Mouse (Mus musculus): ENCODE results near the gene Sds. TPM values are rescaled to one million over a fixed set of nuclear protein-coding genes. Genes with fewer than 3 reads are reported as not detected.
A peak's percentile ranks its signal among the peaks of the same experiment; 100 is the strongest.
"Not testable (repeated sequence)": the region's sequence is repeated elsewhere in the genome, so short reads cannot be mapped to it uniquely, and the experiment has no call there.

Gene Sds
- polyA plus RNA-seq, 1 experiment from 2014 or later: 1.6 TPM

GRCm38 (mm10) chr5:120492437-120492836, 16.1 kb downstream of the Sds start:
- 69% methylated on average over 11 of the region's 11 CpGs for WGBS (ENCODE audit: insufficient replicate concordance)
- Histone ChIP-seq H3K9me3 (replicated peaks) (no peaks in the 10 kb centered on the region), H3K27ac (replicated peaks) (no peak overlapping the region)

GRCm38 (mm10) chr5:120493440-120493839, 17.1 kb downstream of the Sds start:
- H3K36me3 ChIP-seq (replicated peaks): 0 out of 2 replicates have a peak, but pooled peaks cover 12% of the 10 kb centered on the region
- H3K27me3 ChIP-seq: no peaks in the 10 kb centered on the region
- ATAC-seq (ENCODE audit: insufficient read depth): no peak
- H3K4me3 ChIP-seq (replicated peaks): no peak overlapping the region
- 84% methylated on average over 6 of the region's 6 CpGs for WGBS (ENCODE audit: insufficient replicate concordance)
- H3K4me2 ChIP-seq: no peak overlapping the region
- no peak overlapping the region for H3K27ac ChIP-seq (replicated peaks)
- no peaks in the 10 kb centered on the region for H3K9me3 ChIP-seq (replicated peaks)
- H3K4me1 ChIP-seq (replicated peaks): no peaks in the 10 kb centered on the region
- H3K9ac ChIP-seq: no peak overlapping the region

More at GRCm38 (mm10) chr5:120492437-120492836, 16.1 kb downstream of the Sds start:
- H3K4me1 ChIP-seq (replicated peaks): no peaks in the 10 kb centered on the region
- H3K4me2 ChIP-seq: no peak overlapping the region
- no peak overlapping the region for H3K4me3 ChIP-seq (replicated peaks)
- no peak overlapping the region for H3K9ac ChIP-seq
- no peak for ATAC-seq (ENCODE audit: insufficient read depth)
- H3K27me3 ChIP-seq: no peaks in the 10 kb centered on the region
- H3K36me3 ChIP-seq (replicated peaks): 0 out of 2 replicates have a peak, but pooled peaks cover 15% of the 10 kb centered on the region

GRCm38 (mm10) chr5:120493873-120494395, 17.6 kb downstream of the Sds start:
- no peak for ATAC-seq (ENCODE audit: insufficient read depth)
- WGBS (ENCODE audit: insufficient replicate concordance): 80% methylated on average over 9 of the region's 9 CpGs
- no peaks in the 10 kb centered on the region for H3K4me1 ChIP-seq (replicated peaks)
- no peak overlapping the region for H3K9ac ChIP-seq
- H3K4me2 ChIP-seq: no peak overlapping the region
- no peaks in the 10 kb centered on the region for H3K27me3 ChIP-seq
- H3K36me3 ChIP-seq (replicated peaks): 0 out of 2 replicates have a peak, but pooled peaks cover 11% of the 10 kb centered on the region
- no peaks in the 10 kb centered on the region for H3K9me3 ChIP-seq (replicated peaks)
- no peak overlapping the region for H3K27ac ChIP-seq (replicated peaks)
- H3K4me3 ChIP-seq (replicated peaks): no peak overlapping the region

GRCm38 (mm10) chr5:120495064-120495702, 18.9 kb downstream of the Sds start:
- Histone ChIP-seq H3K36me3 (replicated peaks) (0 out of 2 replicates have a peak, but pooled peaks cover 8% of the 10 kb centered on the region), H3K27ac (replicated peaks) (no peak overlapping the region), H3K9ac (no peak overlapping the region), H3K4me3 (replicated peaks) (no peak overlapping the region), H3K9me3 (replicated peaks) (no peaks in the 10 kb centered on the region), H3K4me2 (no peak overlapping the region), H3K27me3 (no peaks in the 10 kb centered on the region), H3K4me1 (replicated peaks) (no peaks in the 10 kb centered on the region)
- no peak for ATAC-seq (ENCODE audit: insufficient read depth)
- WGBS (ENCODE audit: insufficient replicate concordance): 64% methylated on average over 10 of the region's 10 CpGs

- ATAC-seq (ENCODE audit: insufficient read depth): no peak
- Histone ChIP-seq H3K36me3 (replicated peaks) (0 out of 2 replicates have a peak, but pooled peaks cover 8% of the 10 kb centered on the region), H3K27me3 (no peaks in the 10 kb centered on the region), H3K4me2 (no peak overlapping the region), H3K4me3 (replicated peaks) (no peak overlapping the region), H3K27ac (replicated peaks) (no peak overlapping the region), H3K9ac (no peak overlapping the region), H3K4me1 (replicated peaks) (no peaks in the 10 kb centered on the region), H3K9me3 (replicated peaks) (no peaks in the 10 kb centered on the region)
- WGBS (ENCODE audit: insufficient replicate concordance): 75% methylated on average over 13 of the region's 13 CpGs
Measured at GRCm38 (mm10) chr5:120495703-120496226, 19.4 kb downstream of the Sds start.

- ATAC-seq (ENCODE audit: insufficient read depth): no peak
- Histone ChIP-seq H3K9me3 (replicated peaks) (no peaks in the 10 kb centered on the region), H3K27me3 (no peaks in the 10 kb centered on the region), H3K4me3 (replicated peaks) (no peak overlapping the region), H3K4me1 (replicated peaks) (peaks cover 4% of the 10 kb centered on the region), H3K36me3 (replicated peaks) (0 out of 2 replicates have a peak, but pooled peaks cover 8% of the 10 kb centered on the region), H3K4me2 (no peak overlapping the region), H3K27ac (replicated peaks) (no peak overlapping the region), H3K9ac (no peak overlapping the region)
- 65% methylated on average over 3 of the region's 3 CpGs for WGBS (ENCODE audit: insufficient replicate concordance)
Measured at GRCm38 (mm10) chr5:120497071-120497470, 20.7 kb downstream of the Sds start.

GRCm38 (mm10) chr5:120499202-120499601, 22.9 kb downstream of the Sds start:
- no peak overlapping the region for H3K4me3 ChIP-seq (replicated peaks)
- H3K4me1 ChIP-seq (replicated peaks): peaks cover 19% of the 10 kb centered on the region
- H3K27me3 ChIP-seq: no peaks in the 10 kb centered on the region
- H3K9ac ChIP-seq: no peak overlapping the region
- H3K4me2 ChIP-seq: no peak overlapping the region
- ATAC-seq (ENCODE audit: insufficient read depth): no peak
- H3K36me3 ChIP-seq (replicated peaks): no peaks in the 10 kb centered on the region
- H3K9me3 ChIP-seq (replicated peaks): no peaks in the 10 kb centered on the region
- no peak overlapping the region for H3K27ac ChIP-seq (replicated peaks)
- 60% methylated on average over 4 of the region's 4 CpGs for WGBS (ENCODE audit: insufficient replicate concordance)

GRCm38 (mm10) chr5:120500609-120501008, 24.3 kb downstream of the Sds start:
- not testable (repeated sequence) for H3K9ac ChIP-seq; ATAC-seq (ENCODE audit: insufficient read depth); H3K4me3 ChIP-seq (replicated peaks); H3K27me3 ChIP-seq; H3K27ac ChIP-seq (replicated peaks); H3K4me2 ChIP-seq; H3K9me3 ChIP-seq (replicated peaks); H3K36me3 ChIP-seq (replicated peaks)
- WGBS (ENCODE audit: insufficient replicate concordance): 75% methylated on average over 9 of the region's 9 CpGs
- peaks cover 24% of the 10 kb centered on the region for H3K4me1 ChIP-seq (replicated peaks)

- Histone ChIP-seq H3K9me3 (replicated peaks) (no peaks in the 10 kb centered on the region), H3K9ac (peak overlapping the region; percentile 74; the same call in 1 of the 2 replicates), H3K27ac (replicated peaks) (no peak overlapping the region), H3K4me2 (peak overlapping the region; percentile 97), H3K27me3 (no peaks in the 10 kb centered on the region), H3K36me3 (replicated peaks) (no peaks in the 10 kb centered on the region), H3K4me3 (replicated peaks) (peak overlapping the region; percentile 75), H3K4me1 (replicated peaks) (peaks cover 25% of the 10 kb centered on the region)
- WGBS (ENCODE audit: insufficient replicate concordance): 57% methylated on average over 9 of the region's 9 CpGs
- no peak for ATAC-seq (ENCODE audit: insufficient read depth)
Measured at GRCm38 (mm10) chr5:120502147-120502621, 25.9 kb downstream of the Sds start.

GRCm38 (mm10) chr5:120502675-120503143, 26.4 kb downstream of the Sds start:
- Histone ChIP-seq H3K27me3 (no peaks in the 10 kb centered on the region), H3K9me3 (replicated peaks) (no peaks in the 10 kb centered on the region), H3K4me1 (replicated peaks) (peaks cover 25% of the 10 kb centered on the region), H3K4me3 (replicated peaks) (peak overlapping the region; percentile 75), H3K36me3 (replicated peaks) (no peaks in the 10 kb centered on the region), H3K4me2 (peak overlapping the region; percentile 97), H3K27ac (replicated peaks) (no peak overlapping the region), H3K9ac (peak overlapping the region; percentile 74)
- no peak for ATAC-seq (ENCODE audit: insufficient read depth)
- 9% methylated on average over 12 of the region's 12 CpGs for WGBS (ENCODE audit: insufficient replicate concordance)

- peak within 1 kb of the TSS; percentile 75 for H3K4me3 ChIP-seq (replicated peaks)
- no peaks in the 10 kb centered on the region for H3K36me3 ChIP-seq (replicated peaks)
- H3K27me3 ChIP-seq: no peaks in the 10 kb centered on the region
- H3K4me2 ChIP-seq: peak within 1 kb of the TSS; percentile 97
- 0% methylated on average over 55 of the region's 55 CpGs for WGBS (ENCODE audit: insufficient replicate concordance)
- H3K9ac ChIP-seq: peak within 1 kb of the TSS; percentile 74
- H3K4me1 ChIP-seq (replicated peaks): peaks cover 25% of the 10 kb centered on the region
- peak; percentile 56 for ATAC-seq (ENCODE audit: insufficient read depth)
- H3K27ac ChIP-seq (replicated peaks): no peak within 1 kb of the TSS
- H3K9me3 ChIP-seq (replicated peaks): no peaks in the 10 kb centered on the region
Measured at GRCm38 (mm10) chr5:120503144-120503795, 26.9 kb downstream of the Sds start, which contains the start of gene Plbd2. Plbd2 (minus strand) TSS chr5:120503625.

Measured in liver, embryonic 15.5 days (tissue).